Mouse (Mus musculus) urinary bladder, adult 2 months (tissue): ENCODE data around the gene Gbe1. TPM values are rescaled to one million over a fixed set of nuclear protein-coding genes. Genes with fewer than 3 reads are reported as not detected.

ENCODE experiments used
- DNase-seq: peaks from one replicate; pipeline ENCODE4 v3.0.0; 2022; ENCODE audit warnings: low spot score
- polyA plus RNA-seq: library from polyadenylated mRNA; depleted of rRNA; stranded (reverse); fragments of >200 nt; gene quantifications from 2 replicates; pipeline ENCODE4 v1.2.3, GENCODE M21; 2012

Gene Gbe1
- polyA plus RNA-seq, 1 experiment = 29.1 TPM

DNA sequence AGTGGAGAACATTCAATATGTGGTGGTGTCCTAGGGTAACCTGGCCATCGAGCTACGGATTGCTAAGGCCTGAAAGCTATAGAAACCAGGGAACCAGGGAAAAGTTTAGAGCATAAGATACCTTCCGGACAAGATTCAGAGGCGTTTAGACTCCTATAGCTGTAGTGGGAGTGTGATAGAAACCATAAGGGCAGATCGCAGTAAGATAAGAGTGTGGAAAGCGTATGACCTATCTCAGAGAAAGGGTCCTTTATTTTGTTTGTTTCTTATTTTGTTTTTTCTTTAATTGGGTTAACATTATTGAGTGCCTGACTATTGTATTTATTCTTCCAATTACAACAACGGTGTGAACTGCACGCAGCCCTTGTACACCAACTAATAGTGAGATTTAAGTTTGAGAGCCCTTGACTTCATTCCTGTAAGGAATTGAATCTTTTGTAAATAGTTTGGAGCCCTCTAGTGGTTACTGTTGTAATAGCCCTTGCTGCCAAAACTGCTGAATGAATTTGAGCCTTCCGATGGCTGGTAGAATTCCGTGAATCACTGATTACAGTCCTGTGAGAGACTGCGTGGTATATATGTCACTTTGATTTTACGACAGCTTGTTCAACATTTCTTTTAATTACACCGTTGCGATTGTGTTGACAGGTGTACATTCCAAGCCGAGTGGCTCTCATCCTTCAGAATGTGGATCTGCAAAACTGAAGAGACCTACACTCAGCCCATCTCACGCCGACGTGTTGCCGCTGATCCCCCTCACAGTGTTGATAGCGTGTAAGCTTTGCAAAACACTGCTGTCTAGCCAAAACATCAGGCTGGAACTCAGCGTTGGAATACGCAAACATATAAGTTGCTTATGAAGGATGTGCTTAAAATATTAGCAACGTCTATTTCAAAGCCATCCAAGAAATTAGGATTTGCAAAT lies 254.9 kb downstream of the Gbe1 start:
- no peak for DNase-seq

DNA sequence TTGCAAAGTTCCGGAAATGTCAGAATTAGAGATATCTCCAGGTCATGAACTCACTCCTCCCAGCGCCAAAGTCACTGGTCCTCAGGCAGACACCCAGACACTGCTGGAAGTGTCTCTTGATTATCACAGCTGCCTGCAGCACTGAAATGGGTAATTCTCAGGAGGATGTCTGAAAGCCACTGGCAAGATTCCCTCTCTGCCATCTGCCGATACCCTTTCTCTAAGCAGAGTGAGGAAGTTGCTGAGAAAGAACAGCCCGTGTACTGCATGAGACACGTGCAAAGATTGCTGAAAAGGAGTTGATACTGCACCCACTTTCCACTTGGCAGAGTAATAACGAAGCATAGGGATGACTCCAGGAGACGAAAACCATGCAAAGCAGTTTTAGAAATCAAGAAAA lies 272.2 kb downstream of the Gbe1 start:
- DNase-seq = no peak

DNA sequence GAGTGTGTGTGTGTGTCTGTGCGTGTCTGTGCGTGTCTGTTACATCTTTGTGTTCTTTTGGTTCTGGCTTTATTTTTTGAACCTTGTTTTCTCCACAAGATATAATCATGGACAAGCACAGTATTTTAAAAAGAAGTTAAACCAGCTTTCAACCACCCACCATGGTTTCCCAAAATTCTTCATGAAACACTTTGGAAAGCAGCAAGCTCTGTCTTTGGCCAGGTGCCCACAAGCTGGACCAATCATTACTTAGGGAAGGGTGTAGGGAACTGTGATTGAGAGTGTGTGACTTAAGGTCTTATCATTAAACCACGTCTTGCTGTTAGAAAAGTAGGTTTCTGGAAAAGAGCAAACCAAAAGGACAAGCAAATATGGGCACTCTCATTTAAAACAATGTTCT lies 288.6 kb downstream of the Gbe1 start:
- DNase-seq = no peak

GRCm38 (mm10) chr16:70608358-70608757 lies 294.6 kb downstream of the Gbe1 start:
- no peak for DNase-seq

- DNase-seq = no peak
Observed at GRCm38 (mm10) chr16:70617691-70618090, 303.9 kb downstream of the Gbe1 start.

DNA sequence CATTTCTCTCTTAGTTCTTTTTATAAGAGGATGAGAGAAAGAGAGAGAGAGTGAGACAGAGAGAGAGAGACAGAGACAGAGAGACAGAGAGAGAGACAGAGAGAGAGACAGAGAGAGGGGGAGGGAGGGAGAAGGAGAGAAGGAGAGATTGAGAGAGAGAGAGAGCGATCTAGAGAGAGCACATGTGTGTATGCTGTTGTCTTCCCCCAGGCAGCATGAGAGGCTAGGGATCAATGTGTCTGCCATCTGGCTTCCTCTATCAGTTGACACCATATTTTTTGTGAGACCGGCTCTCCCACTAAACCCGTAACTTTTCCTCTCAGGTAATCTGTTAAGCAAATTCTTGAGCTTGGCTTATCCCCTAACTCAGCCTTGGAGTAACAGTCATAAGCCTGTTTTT lies 304.4 kb downstream of the Gbe1 start:
- DNase-seq = no peak
